Mouse (Mus musculus) myocyte (in vitro differentiated cells): ENCODE results near the gene Ninj2.

Source experiments
- E2F4 ChIP-seq: IDR thresholded peaks from one replicate; pipeline ENCODE4 v1.6.1; 2011; ENCODE audit warnings: mild to moderate bottlenecking, control low read depth, moderate library complexity; ENCODE audit not compliant: insufficient read depth
- MYOG ChIP-seq, 3 experiments: IDR thresholded peaks; one replicate each; pipeline ENCODE4 v1.6.1; 2011; ENCODE audit warnings: control low read depth in 2 of 3, low read depth in 2 of 3, mild to moderate bottlenecking in 2 of 3; ENCODE audit not compliant: insufficient read length in 2 of 3, control insufficient read depth in 1 of 3, insufficient read depth in 1 of 3
- POLR2A ChIP-seq: IDR thresholded peaks from one replicate; pipeline ENCODE4 v1.6.1; 2011; ENCODE audit warnings: low read depth, mild to moderate bottlenecking, control low read depth, moderate library complexity; ENCODE audit not compliant: insufficient read length
- POLR2AphosphoS2 ChIP-seq: IDR thresholded peaks from one replicate; pipeline ENCODE4 v1.6.1; 2011; ENCODE audit warnings: low read depth, control low read depth; ENCODE audit not compliant: insufficient read length
- USF1 ChIP-seq: IDR thresholded peaks from one replicate; pipeline ENCODE4 v1.6.1; 2011; ENCODE audit warnings: low read depth, mild to moderate bottlenecking, control low read depth, moderate library complexity

- TF ChIP-seq E2F4 = no peak
- TF ChIP-seq POLR2AphosphoS2 = no peak
- TF ChIP-seq USF1 = no peak
- no peak for TF ChIP-seq MYOG (IDR thresholded peaks at IDR 0.05; ENCODE audit: control insufficient read depth in 1 of 3, insufficient read depth in 1 of 3, insufficient read length in 2 of 3, low read depth in 2 of 3)
- TF ChIP-seq POLR2A = no peak
These were observed 100.6 kb downstream of the Ninj2 start for GRCm38 (mm10) chr6:120193793-120194192.
